Mouse (Mus musculus): ENCODE results near the gene Rer1.

DNA sequence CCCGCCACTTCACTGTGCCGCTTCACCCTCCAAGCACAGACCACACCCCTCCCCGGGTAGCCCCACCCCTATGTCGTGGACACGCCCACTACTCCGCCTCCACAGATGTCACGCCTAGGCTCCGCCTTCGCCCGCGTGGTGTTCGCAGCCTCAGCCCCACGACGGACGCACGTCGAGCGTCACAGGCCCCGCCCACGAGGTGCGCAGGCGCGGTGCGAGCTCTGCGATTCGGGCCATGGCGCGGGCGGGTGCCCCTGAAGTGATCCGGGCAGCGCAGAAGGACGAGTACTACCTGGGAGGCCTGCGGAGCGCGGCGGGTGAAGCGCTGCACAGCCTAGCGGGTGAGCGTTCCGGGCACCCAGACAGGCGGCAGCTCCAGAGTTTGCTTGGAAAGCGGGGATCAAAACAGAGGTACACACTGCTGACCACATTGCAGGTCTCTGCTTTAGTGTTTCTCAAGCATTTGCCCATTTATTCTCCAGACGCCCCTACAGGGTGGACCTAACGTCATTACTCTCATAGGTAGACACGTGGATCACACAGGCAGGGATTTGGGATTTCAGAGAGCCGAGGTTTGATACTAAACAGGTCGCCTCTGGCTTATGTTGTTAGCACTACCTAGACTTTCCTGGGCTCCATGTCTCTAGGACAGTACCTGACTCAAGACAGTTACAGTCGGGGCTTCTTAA, 19.2 kb downstream of the Rer1 start, which contains the start of gene Pex10:
- TF ChIP-seq CTCF (IDR thresholded peaks at IDR 0.05; ENCODE audit: control insufficient read depth, insufficient read depth, insufficient replicate concordance, low read depth, low read length) = no peak
- peak; percentile 57; the same call in 1 of the 2 replicates for TF ChIP-seq POLR2A (IDR thresholded peaks at IDR 0.05; ENCODE audit: control insufficient read depth, low read depth, low read length)

Data from testis, adult 2 months (tissue).